Mouse (Mus musculus) midbrain, postnatal 0 days (tissue): ENCODE results near the gene Ifna4. TPM values are rescaled to one million over a fixed set of nuclear protein-coding genes. Genes with fewer than 3 reads are reported as not detected.
A peak's percentile ranks its signal among the peaks of the same experiment; 100 is the strongest.

Experiments
- ATAC-seq: fragments of 200-750 bp; cut with Nextera tagmentation; 2 replicates; pipeline ENCODE4 v1.8.0; 2017; ENCODE audit warnings: moderate number of reproducible peaks, mild to moderate bottlenecking, moderate TSS enrichment, moderate library complexity; ENCODE audit not compliant: low FRiP score
- DNase-seq: peaks from one replicate; pipeline ENCODE4 v3.0.0-alpha.2; 2015; ENCODE audit warnings: low spot score
- H3K27ac ChIP-seq: fragments of 300-500 bp; sonication (generic); 2 replicates; pipeline ENCODE4 v1.5.1; 2014; ENCODE audit warnings: low read depth, mild to moderate bottlenecking, low read length, mixed read lengths
- H3K27me3 ChIP-seq: fragments of 300-500 bp; sonication (generic); 2 replicates; pipeline ENCODE4 v1.6.1; 2014; ENCODE audit warnings: low read length, control low read depth, mixed read lengths; ENCODE audit not compliant: insufficient read depth
- H3K36me3 ChIP-seq: fragments of 300-500 bp; sonication (generic); 2 replicates; pipeline ENCODE4 v1.6.1; 2014; ENCODE audit warnings: low read length, control low read depth, mixed read lengths; ENCODE audit not compliant: insufficient read depth
- H3K4me1 ChIP-seq: fragments of 300-500 bp; sonication (generic); 2 replicates; pipeline ENCODE4 v1.6.1; 2014; ENCODE audit warnings: mild to moderate bottlenecking, control low read depth, antibody characterized with exemption, low read length, mixed read lengths; ENCODE audit not compliant: insufficient read depth
- H3K4me2 ChIP-seq: fragments of 300-500 bp; sonication (generic); 2 replicates; pipeline ENCODE4 v1.6.1; 2014; ENCODE audit warnings: low read depth, mild to moderate bottlenecking, low read length, mixed read lengths; ENCODE audit not compliant: poor library complexity, severe bottlenecking
- H3K4me3 ChIP-seq: fragments of 300-500 bp; sonication (generic); 2 replicates; pipeline ENCODE4 v1.5.1; 2014; ENCODE audit warnings: low read depth, mild to moderate bottlenecking, low read length, moderate library complexity
- H3K9ac ChIP-seq: fragments of 300-500 bp; sonication (generic); replicated peaks from 2 replicates; pipeline ENCODE4 v1.6.1; 2014; ENCODE audit warnings: mild to moderate bottlenecking, low read length, moderate library complexity, mixed read lengths; ENCODE audit not compliant: poor library complexity, severe bottlenecking
- H3K9me3 ChIP-seq: fragments of 300-500 bp; sonication (generic); 2 replicates; pipeline ENCODE4 v1.6.1; 2016; ENCODE audit warnings: low read length, control low read depth
- CTCF ChIP-seq: IDR thresholded peaks from 2 replicates; pipeline ENCODE4 v1.5.1; 2016; ENCODE audit warnings: antibody characterized with exemption, mild to moderate bottlenecking
- WGBS: fragments of 180-500 bp; shearing (Covaris S2); extraction: QIAGEN DNeasy Blood & Tissue Kit; methylation state at CpG from one replicate; pipeline ENCODE4 v1.1.7; 2014; 5-methylcytosine and 5-hydroxymethylcytosine counted together
- polyA plus RNA-seq: library from polyadenylated mRNA; unstranded; fragments of >200 nt; fragmentation: Nextera tagmentation; extraction: Ambion mirVana; gene quantifications from 2 replicates; pipeline ENCODE4 v1.2.1, GENCODE M21; 2015
- total RNA-seq: library from RNA; depleted of rRNA; stranded (reverse); fragments of >200 nt; gene quantifications from 2 replicates; pipeline ENCODE4 v1.2.3, GENCODE M21; 2014

Gene Ifna4
- total and polyA plus RNA-seq, 2 experiments from 2014 or later: not detected

GRCm38 (mm10) chr4:88838828-88839227, 2.8 kb upstream of the Ifna4 start:
- no peak for ATAC-seq
- Histone ChIP-seq H3K9ac (no peak overlapping the region), H3K9me3 (no peaks in the 10 kb centered on the region), H3K4me3 (no peak overlapping the region), H3K27me3 (no peaks in the 10 kb centered on the region), H3K4me2 (no peak overlapping the region), H3K4me1 (no peaks in the 10 kb centered on the region), H3K27ac (no peak overlapping the region), H3K36me3 (no peaks in the 10 kb centered on the region)
- peak; percentile 21 for DNase-seq
- 53% methylated on average over 3 of the region's 3 CpGs for WGBS
- TF ChIP-seq CTCF: peak; percentile 71

GRCm38 (mm10) chr4:88840058-88840457, 1.6 kb upstream of the Ifna4 start:
- Histone ChIP-seq H3K4me2 (no peak overlapping the region), H3K27ac (no peak overlapping the region), H3K4me3 (no peak overlapping the region), H3K27me3 (no peaks in the 10 kb centered on the region), H3K36me3 (no peaks in the 10 kb centered on the region), H3K9me3 (no peaks in the 10 kb centered on the region), H3K4me1 (no peaks in the 10 kb centered on the region), H3K9ac (no peak overlapping the region)
- DNase-seq (no peak), ATAC-seq (no peak)
- 86% methylated on average over 3 of the region's 3 CpGs for WGBS
- no peak for TF ChIP-seq CTCF

- DNase-seq (no peak), ATAC-seq (no peak)
- Histone ChIP-seq H3K9ac (no peak overlapping the region), H3K4me2 (no peak overlapping the region), H3K4me3 (no peak overlapping the region), H3K9me3 (no peaks in the 10 kb centered on the region), H3K27ac (no peak overlapping the region), H3K36me3 (no peaks in the 10 kb centered on the region), H3K4me1 (no peaks in the 10 kb centered on the region), H3K27me3 (no peaks in the 10 kb centered on the region)
- WGBS: 55% methylated on average over 2 of the region's 2 CpGs
- peak; percentile 42; the same call in 1 of the 2 replicates for TF ChIP-seq CTCF
Observed at GRCm38 (mm10) chr4:88845334-88845733, 3.7 kb downstream of the Ifna4 start.

GRCm38 (mm10) chr4:88849698-88850097, 8.0 kb downstream of the Ifna4 start, which contains the start of gene Ifna1:
Gene Ifna1 (plus strand): TSS chr4:88850087.
- no peak for TF ChIP-seq CTCF
- DNase-seq: no peak
- H3K27me3 ChIP-seq: no peaks in the 10 kb centered on the region
- 66% methylated on average over 1 of the region's 1 CpGs for WGBS
- ATAC-seq: no peak
- no peaks in the 10 kb centered on the region for H3K36me3 ChIP-seq
- H3K27ac ChIP-seq: no peak within 1 kb of the TSS
- H3K4me3 ChIP-seq: no peak within 1 kb of the TSS
- H3K9me3 ChIP-seq: no peaks in the 10 kb centered on the region
- no peak within 1 kb of the TSS for H3K9ac ChIP-seq
- H3K4me1 ChIP-seq: no peaks in the 10 kb centered on the region
- H3K4me2 ChIP-seq: no peak within 1 kb of the TSS

GRCm38 (mm10) chr4:88851026-88851763, 9.5 kb downstream of the Ifna4 start:
- H3K36me3 ChIP-seq: no peaks in the 10 kb centered on the region
- ATAC-seq (no peak), DNase-seq (no peak)
- 28% methylated on average over 4 of the region's 4 CpGs for WGBS
- H3K4me2 ChIP-seq: no peak overlapping the region
- H3K9ac ChIP-seq: no peak overlapping the region
- no peaks in the 10 kb centered on the region for H3K4me1 ChIP-seq
- no peak for TF ChIP-seq CTCF
- no peak overlapping the region for H3K27ac ChIP-seq
- no peak overlapping the region for H3K4me3 ChIP-seq
- H3K27me3 ChIP-seq: no peaks in the 10 kb centered on the region
- no peaks in the 10 kb centered on the region for H3K9me3 ChIP-seq

- H3K9me3 ChIP-seq: no peaks in the 10 kb centered on the region
- DNase-seq: no peak
- no peaks in the 10 kb centered on the region for H3K36me3 ChIP-seq
- no peaks in the 10 kb centered on the region for H3K4me1 ChIP-seq
- no peak overlapping the region for H3K4me2 ChIP-seq
- no peak overlapping the region for H3K9ac ChIP-seq
- H3K27me3 ChIP-seq: no peaks in the 10 kb centered on the region
- H3K27ac ChIP-seq: no peak overlapping the region
- TF ChIP-seq CTCF: no peak
- no peak overlapping the region for H3K4me3 ChIP-seq
- no peak for ATAC-seq
Observed at GRCm38 (mm10) chr4:88859214-88859613, 17.6 kb downstream of the Ifna4 start.
